Comparison of ENCODE assay signal across 8 mouse cellular contexts in the genomic region with DNA sequence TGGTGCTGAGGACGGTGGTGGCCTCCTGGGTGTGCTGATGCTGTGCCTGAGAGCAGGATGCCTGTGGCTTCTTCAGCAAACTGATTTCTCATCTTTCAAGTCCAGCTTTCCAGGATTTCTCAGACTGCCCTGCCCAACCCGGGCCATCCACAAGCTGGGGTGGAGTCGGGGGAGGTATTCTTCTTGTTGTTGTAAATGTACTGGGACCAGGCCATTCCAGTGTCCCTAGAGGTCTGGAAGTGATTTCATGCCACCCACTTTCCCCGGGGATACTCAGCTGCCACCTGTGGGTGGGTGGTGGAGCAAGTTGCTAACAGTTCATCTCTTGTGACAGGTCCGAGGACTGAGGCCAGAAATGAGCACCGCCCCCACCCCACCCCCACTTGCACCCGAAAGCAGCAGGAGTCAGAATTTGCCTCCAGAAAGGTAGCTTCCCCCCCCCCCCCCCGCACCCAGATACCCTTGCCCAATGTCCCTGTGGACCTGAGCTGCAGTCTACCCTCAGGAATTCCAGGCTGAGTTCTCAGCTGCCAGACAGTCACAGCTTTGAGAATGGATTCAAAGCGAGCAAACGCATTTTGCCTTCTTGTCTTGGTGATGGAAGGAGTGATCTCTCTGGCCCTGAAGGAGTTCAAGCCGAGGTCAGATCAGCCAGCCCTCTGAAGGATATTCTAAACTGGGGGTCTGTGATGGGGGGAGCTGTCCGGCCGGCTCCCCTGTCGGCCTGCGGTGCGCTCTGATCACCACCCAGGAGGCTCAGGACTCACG. TPM values are rescaled to one million over a fixed set of nuclear protein-coding genes. Genes with fewer than 3 reads are reported as not detected.
A peak's percentile ranks its signal among the peaks of the same experiment; 100 is the strongest.
DNase-seq lines count a peak whose midpoint lies in the region; ATAC-seq and TF ChIP-seq lines count a peak whose summit lies in the region.

No protein-coding gene starts in this region.

- H3K9me3 ChIP-seq in lung, embryonic 14.5 days (ENCODE audit: low read depth, low read length): no peaks in the 10 kb centered on the region
- no peaks in the 10 kb centered on the region for H3K9me3 ChIP-seq in hindbrain, embryonic 11.5 days (ENCODE audit: control insufficient read depth, low read length)
- no peaks in the 10 kb centered on the region for H3K9me3 ChIP-seq in liver, embryonic 11.5 days (ENCODE audit: control insufficient read depth, low read length)

- TF ChIP-seq CTCF in lung, embryonic 14.5 days (IDR thresholded peaks at IDR 0.05; ENCODE audit: low read depth): peak; percentile 9; the same call in 1 of the 2 replicates

- H3K36me3 ChIP-seq in lung, embryonic 14.5 days (ENCODE audit: insufficient read depth): no peaks in the 10 kb centered on the region
- H3K36me3 ChIP-seq in hindbrain, embryonic 11.5 days (ENCODE audit: control insufficient read depth, insufficient read depth, low read length): no peaks in the 10 kb centered on the region
- no peaks in the 10 kb centered on the region for H3K36me3 ChIP-seq in liver, embryonic 11.5 days (ENCODE audit: control insufficient read depth, insufficient read depth, low read length)

- H3K4me3 ChIP-seq in lung, embryonic 14.5 days (ENCODE audit: low read depth, low read length): peak overlapping the region; percentile 97
- peak overlapping the region; percentile 99 for H3K4me3 ChIP-seq in hindbrain, embryonic 11.5 days (ENCODE audit: low read depth, low read length)
- H3K4me3 ChIP-seq in liver, embryonic 11.5 days (ENCODE audit: low read depth, low read length): peak overlapping the region; percentile 92

- DNase-seq in lung, embryonic 14.5 days: peak; percentile 60
- no peak for DNase-seq in lung, adult 18-20 months
- DNase-seq in cerebellum, postnatal 14 days: peak; percentile 53 to 60
- DNase-seq in hindbrain, embryonic 11.5 days (ENCODE audit: low spot score): peak; percentile 41
- DNase-seq in liver, embryonic 11.5 days (ENCODE audit: low spot score): no peak
- peak; percentile 61 for DNase-seq in retina, postnatal 1 day
- no peak for DNase-seq in urinary bladder, postnatal 14 days (ENCODE audit: low spot score)

- no peak for ATAC-seq in lung, embryonic 14.5 days (ENCODE audit: insufficient read depth)
- no peak for ATAC-seq in hindbrain, embryonic 11.5 days (ENCODE audit: low FRiP score)
- no peak for ATAC-seq in liver, embryonic 11.5 days (replicated peaks; ENCODE audit: low FRiP score)
- no peak for ATAC-seq in CD4-positive, CD25-positive, alpha-beta regulatory T cell, adult 4 months

- peak overlapping the region; percentile 86 for H3K27ac ChIP-seq in lung, embryonic 14.5 days (ENCODE audit: low read depth)
- H3K27ac ChIP-seq in hindbrain, embryonic 11.5 days (ENCODE audit: low read depth, low read length): peak overlapping the region; percentile 100
- H3K27ac ChIP-seq in liver, embryonic 11.5 days (ENCODE audit: low read depth, low read length): peak overlapping the region; percentile 30; the same call in 1 of the 2 replicates

- WGBS in lung, embryonic 14.5 days: 3% methylated on average over 17 of the region's 17 CpGs
- 1% methylated on average over 17 of the region's 17 CpGs for WGBS in hindbrain, embryonic 11.5 days
- 10% methylated on average over 16 of the region's 17 CpGs for WGBS in liver, embryonic 11.5 days

- no peaks in the 10 kb centered on the region for H3K27me3 ChIP-seq in lung, embryonic 14.5 days (ENCODE audit: insufficient read depth, low read length)
- no peaks in the 10 kb centered on the region for H3K27me3 ChIP-seq in hindbrain, embryonic 11.5 days (ENCODE audit: control insufficient read depth, insufficient read depth, low read length)
- 0 out of 2 replicates have a peak, but pooled peaks cover 3% of the 10 kb centered on the region for H3K27me3 ChIP-seq in liver, embryonic 11.5 days (replicated peaks; ENCODE audit: control insufficient read depth, insufficient read depth, low read length)

- peaks cover 12% of the 10 kb centered on the region for H3K4me1 ChIP-seq in lung, embryonic 14.5 days (ENCODE audit: insufficient read depth)
- H3K4me1 ChIP-seq in hindbrain, embryonic 11.5 days (replicated peaks; ENCODE audit: control insufficient read depth, insufficient read depth, low read length): peaks cover 10% of the 10 kb centered on the region; the same call in 1 of the 2 replicates
- H3K4me1 ChIP-seq in liver, embryonic 11.5 days (replicated peaks; ENCODE audit: control insufficient read depth, insufficient read depth, low read length): peaks cover 26% of the 10 kb centered on the region

- H3K4me2 ChIP-seq in lung, embryonic 14.5 days: peak overlapping the region; percentile 80
- H3K4me2 ChIP-seq in hindbrain, embryonic 11.5 days (replicated peaks; ENCODE audit: low read depth, low read length): peak overlapping the region; percentile 78
- peak overlapping the region; percentile 98 for H3K4me2 ChIP-seq in liver, embryonic 11.5 days

- H3K9ac ChIP-seq in lung, embryonic 14.5 days: peak overlapping the region; percentile 54
- peak overlapping the region; percentile 57 for H3K9ac ChIP-seq in hindbrain, embryonic 11.5 days (ENCODE audit: low read depth, low read length)
- peak overlapping the region; percentile 55 for H3K9ac ChIP-seq in liver, embryonic 11.5 days (ENCODE audit: low read depth, low read length)

RNA-seq across cellular contexts. Expression of gene Zmiz1, which starts 2.1 kb away (rescaled TPM):
- 33.5 TPM in 2 replicates for polyA plus RNA-seq in lung, embryonic 14.5 days (2014; fragmentation: Nextera tagmentation; extraction: Ambion mirVana)
- 47.5 and 57.0 TPM in 2 replicates for polyA plus RNA-seq in hindbrain, embryonic 11.5 days (2014; fragmentation: Nextera tagmentation; extraction: Ambion mirVana)
- polyA plus RNA-seq in liver, embryonic 11.5 days (2014; fragmentation: Nextera tagmentation; extraction: Ambion mirVana): 27.5 and 31.0 TPM in 2 replicates
- polyA plus RNA-seq in CD4-positive, CD25-positive, alpha-beta regulatory T cell, adult 4 months (2017; shearing (Covaris generic)): 10 to 100 TPM; 21.2 to 34.3 TPM

Comparison
In these comparisons a context has a peak if more than half of its experiments do, and no peak if none do; other contexts are left out.
1. DNase-seq: peak in lung, embryonic 14.5 days (single experiment), cerebellum, postnatal 14 days (2 of 2), hindbrain, embryonic 11.5 days (single experiment) and retina, postnatal 1 day (single experiment); none in lung, adult 18-20 months (0 of 2), liver, embryonic 11.5 days (single experiment) and urinary bladder, postnatal 14 days (single experiment).
2. H3K27ac ChIP-seq: peak in every context shown above with its lines; median percentile 100 in hindbrain, embryonic 11.5 days; 86 in lung, embryonic 14.5 days; 30 in liver, embryonic 11.5 days.
3. Peak in every context shown above with its lines, with median percentiles within 50 percentile points of each other: H3K4me2 ChIP-seq, H3K4me3 ChIP-seq and H3K9ac ChIP-seq.